Mouse (Mus musculus) lung, adult 2 months (tissue): ENCODE results near the gene Scrg1.

Experiments
- CTCF ChIP-seq: fragments of 200-500 bp; IDR thresholded peaks from 2 replicates; pipeline ENCODE4 v1.5.1; 2011; ENCODE audit warnings: mild to moderate bottlenecking, low read length, control low read depth; ENCODE audit not compliant: insufficient read depth
- POLR2A ChIP-seq: fragments of 200-500 bp; IDR thresholded peaks from 2 replicates; pipeline ENCODE4 v1.6.1; 2011; ENCODE audit warnings: low read depth, mild to moderate bottlenecking, control low read depth, low read length, borderline replicate concordance; ENCODE audit errors: extremely low read depth

DNA sequence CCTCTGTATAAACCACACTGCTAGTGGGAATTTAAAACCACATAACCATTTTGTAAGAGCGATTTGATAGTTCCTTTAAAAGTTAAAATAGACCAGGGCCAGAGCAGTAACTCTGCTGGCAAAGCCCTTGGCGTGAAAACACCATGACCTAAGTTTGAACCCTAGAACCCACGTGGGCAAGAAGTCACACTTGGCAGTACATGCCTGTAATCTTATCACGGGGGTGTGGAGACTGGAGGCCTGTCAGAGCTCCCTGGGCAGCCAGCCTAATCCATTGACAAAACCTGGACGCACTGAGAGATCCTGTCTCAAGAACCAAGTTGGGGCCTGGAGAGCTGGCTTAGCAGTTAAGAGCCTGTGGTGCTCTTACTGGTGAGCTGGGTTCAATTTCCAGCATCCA lies 12.9 kb downstream of the Scrg1 start:
- TF ChIP-seq CTCF (no peak), POLR2A (no peak)
